Mouse (Mus musculus): ENCODE data around the gene Unc5c. TPM values are rescaled to one million over a fixed set of nuclear protein-coding genes. Genes with fewer than 3 reads are reported as not detected.

Gene Unc5c
- polyA plus RNA-seq, 1 experiment from 2014 or later, result 20.7 TPM

- Histone ChIP-seq H3K4me1 (ENCODE audit: control insufficient read depth, insufficient read depth, low read length) (no peaks in the 10 kb centered on the region), H3K36me3 (ENCODE audit: control insufficient read depth, insufficient read depth, low read length) (no peaks in the 10 kb centered on the region), H3K4me2 (ENCODE audit: low read depth, low read length) (no peak overlapping the region), H3K27ac (ENCODE audit: low read depth, low read length) (no peak overlapping the region), H3K27me3 (ENCODE audit: control insufficient read depth, insufficient read depth, low read length) (no peaks in the 10 kb centered on the region), H3K9me3 (ENCODE audit: control insufficient read depth, low read length) (no peaks in the 10 kb centered on the region), H3K9ac (replicated peaks; ENCODE audit: low read depth, low read length) (no peak overlapping the region), H3K4me3 (ENCODE audit: low read depth, low read length) (no peak overlapping the region)
- 78% methylated on average over 1 of the region's 1 CpGs for WGBS
- ATAC-seq (ENCODE audit: low read depth), result no peak
These were observed 327.1 kb downstream of the Unc5c start for GRCm38 (mm10) chr3:141792106-141792505.

GRCm38 (mm10) chr3:141793755-141794154 lies 328.7 kb downstream of the Unc5c start:
- H3K4me2 ChIP-seq (ENCODE audit: low read depth, low read length), result no peak overlapping the region
- H3K4me1 ChIP-seq (ENCODE audit: control insufficient read depth, insufficient read depth, low read length), result no peaks in the 10 kb centered on the region
- no peak overlapping the region for H3K27ac ChIP-seq (ENCODE audit: low read depth, low read length)
- WGBS, result 59% methylated on average over 2 of the region's 2 CpGs
- H3K4me3 ChIP-seq (ENCODE audit: low read depth, low read length), result no peak overlapping the region
- H3K36me3 ChIP-seq (ENCODE audit: control insufficient read depth, insufficient read depth, low read length), result no peaks in the 10 kb centered on the region
- H3K9ac ChIP-seq (replicated peaks; ENCODE audit: low read depth, low read length), result no peak overlapping the region
- ATAC-seq (ENCODE audit: low read depth), result peak; percentile 56; the same call in 1 of the 2 replicates
- no peaks in the 10 kb centered on the region for H3K27me3 ChIP-seq (ENCODE audit: control insufficient read depth, insufficient read depth, low read length)
- no peaks in the 10 kb centered on the region for H3K9me3 ChIP-seq (ENCODE audit: control insufficient read depth, low read length)

DNA sequence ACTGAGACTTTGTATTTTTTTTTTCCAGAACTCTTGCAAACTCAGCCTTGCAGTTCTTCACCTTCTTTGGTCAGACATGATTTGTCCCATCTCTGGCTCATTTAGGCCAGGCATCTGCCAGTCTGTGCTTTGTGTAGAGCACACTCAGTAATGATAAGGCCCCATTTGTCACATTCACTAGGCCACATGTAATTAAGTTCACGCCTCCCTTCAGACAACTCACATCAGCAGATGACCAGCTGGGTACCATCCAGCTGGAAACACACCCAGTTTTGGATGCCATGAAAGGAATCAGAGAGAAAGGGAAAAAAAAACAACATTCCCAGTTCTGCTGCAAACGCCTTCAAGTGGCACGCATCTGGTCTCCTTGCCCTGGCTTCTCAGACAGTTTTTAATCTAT lies 329.4 kb downstream of the Unc5c start:
- H3K36me3 ChIP-seq (ENCODE audit: control insufficient read depth, insufficient read depth, low read length), result no peaks in the 10 kb centered on the region
- H3K9ac ChIP-seq (replicated peaks; ENCODE audit: low read depth, low read length), result no peak overlapping the region
- no peaks in the 10 kb centered on the region for H3K4me1 ChIP-seq (ENCODE audit: control insufficient read depth, insufficient read depth, low read length)
- 35% methylated on average over 3 of the region's 3 CpGs for WGBS
- no peak overlapping the region for H3K4me3 ChIP-seq (ENCODE audit: low read depth, low read length)
- no peaks in the 10 kb centered on the region for H3K9me3 ChIP-seq (ENCODE audit: control insufficient read depth, low read length)
- peak; percentile 54; the same call in 1 of the 2 replicates for ATAC-seq (ENCODE audit: low read depth)
- H3K27me3 ChIP-seq (ENCODE audit: control insufficient read depth, insufficient read depth, low read length), result no peaks in the 10 kb centered on the region
- H3K4me2 ChIP-seq (ENCODE audit: low read depth, low read length), result no peak overlapping the region
- no peak overlapping the region for H3K27ac ChIP-seq (ENCODE audit: low read depth, low read length)

- Histone ChIP-seq H3K27ac (ENCODE audit: low read depth, low read length) (no peak overlapping the region), H3K9me3 (ENCODE audit: control insufficient read depth, low read length) (no peaks in the 10 kb centered on the region), H3K4me1 (ENCODE audit: control insufficient read depth, insufficient read depth, low read length) (no peaks in the 10 kb centered on the region), H3K4me2 (ENCODE audit: low read depth, low read length) (no peak overlapping the region), H3K27me3 (ENCODE audit: control insufficient read depth, insufficient read depth, low read length) (no peaks in the 10 kb centered on the region), H3K36me3 (ENCODE audit: control insufficient read depth, insufficient read depth, low read length) (no peaks in the 10 kb centered on the region), H3K4me3 (ENCODE audit: low read depth, low read length) (no peak overlapping the region), H3K9ac (replicated peaks; ENCODE audit: low read depth, low read length) (no peak overlapping the region)
- ATAC-seq (ENCODE audit: low read depth), result no peak
These were observed 332.4 kb downstream of the Unc5c start for GRCm38 (mm10) chr3:141797372-141797771.

DNA sequence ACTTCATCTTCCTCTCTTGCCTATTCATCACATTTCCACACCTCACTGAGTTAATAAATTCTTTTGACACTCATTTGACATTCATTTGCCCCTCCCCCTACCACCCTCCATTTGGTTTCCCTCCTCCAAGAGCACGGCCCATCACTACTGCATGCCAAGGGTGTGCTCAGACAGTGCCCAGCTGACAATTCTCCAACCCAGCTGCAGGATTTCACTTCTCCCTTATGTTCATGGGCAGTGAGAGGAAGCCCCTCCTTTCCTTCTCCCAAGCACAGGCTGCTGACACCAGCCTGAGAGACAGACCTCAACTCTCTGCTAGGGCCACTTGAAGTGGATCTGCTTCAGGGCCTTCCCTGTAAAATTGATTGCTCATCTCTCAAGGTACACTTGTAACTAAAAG lies 332.8 kb downstream of the Unc5c start:
- WGBS, result 14% methylated on average over 1 of the region's 1 CpGs
- Histone ChIP-seq H3K9ac (replicated peaks; ENCODE audit: low read depth, low read length) (no peak overlapping the region), H3K9me3 (ENCODE audit: control insufficient read depth, low read length) (no peaks in the 10 kb centered on the region), H3K4me3 (ENCODE audit: low read depth, low read length) (no peak overlapping the region), H3K4me2 (ENCODE audit: low read depth, low read length) (no peak overlapping the region), H3K27ac (ENCODE audit: low read depth, low read length) (no peak overlapping the region), H3K36me3 (ENCODE audit: control insufficient read depth, insufficient read depth, low read length) (no peaks in the 10 kb centered on the region), H3K27me3 (ENCODE audit: control insufficient read depth, insufficient read depth, low read length) (no peaks in the 10 kb centered on the region), H3K4me1 (ENCODE audit: control insufficient read depth, insufficient read depth, low read length) (no peaks in the 10 kb centered on the region)
- peak; percentile 47; the same call in 1 of the 2 replicates for ATAC-seq (ENCODE audit: low read depth)

GRCm38 (mm10) chr3:141804133-141804532 lies 339.1 kb downstream of the Unc5c start:
- Histone ChIP-seq H3K27ac (ENCODE audit: low read depth, low read length) (no peak overlapping the region), H3K4me2 (ENCODE audit: low read depth, low read length) (no peak overlapping the region), H3K27me3 (ENCODE audit: control insufficient read depth, insufficient read depth, low read length) (no peaks in the 10 kb centered on the region), H3K36me3 (ENCODE audit: control insufficient read depth, insufficient read depth, low read length) (no peaks in the 10 kb centered on the region), H3K4me1 (ENCODE audit: control insufficient read depth, insufficient read depth, low read length) (no peaks in the 10 kb centered on the region), H3K9me3 (ENCODE audit: control insufficient read depth, low read length) (no peaks in the 10 kb centered on the region), H3K9ac (replicated peaks; ENCODE audit: low read depth, low read length) (no peak overlapping the region), H3K4me3 (ENCODE audit: low read depth, low read length) (no peak overlapping the region)
- peak; percentile 76; the same call in 1 of the 2 replicates for ATAC-seq (ENCODE audit: low read depth)
- 51% methylated on average over 5 of the region's 5 CpGs for WGBS

GRCm38 (mm10) chr3:141809581-141809980 lies 344.6 kb downstream of the Unc5c start:
- H3K9me3 ChIP-seq (ENCODE audit: control insufficient read depth, low read length), result no peaks in the 10 kb centered on the region
- H3K4me3 ChIP-seq (ENCODE audit: low read depth, low read length), result no peak overlapping the region
- H3K36me3 ChIP-seq (ENCODE audit: control insufficient read depth, insufficient read depth, low read length), result no peaks in the 10 kb centered on the region
- WGBS, result 81% methylated on average over 3 of the region's 3 CpGs
- ATAC-seq (ENCODE audit: low read depth), result no peak
- no peaks in the 10 kb centered on the region for H3K27me3 ChIP-seq (ENCODE audit: control insufficient read depth, insufficient read depth, low read length)
- H3K4me2 ChIP-seq (ENCODE audit: low read depth, low read length), result no peak overlapping the region
- no peak overlapping the region for H3K9ac ChIP-seq (replicated peaks; ENCODE audit: low read depth, low read length)
- no peaks in the 10 kb centered on the region; the same call in 1 of the 2 replicates for H3K4me1 ChIP-seq (ENCODE audit: control insufficient read depth, insufficient read depth, low read length)
- H3K27ac ChIP-seq (ENCODE audit: low read depth, low read length), result no peak overlapping the region

- Histone ChIP-seq H3K4me1 (ENCODE audit: control insufficient read depth, insufficient read depth, low read length) (no peaks in the 10 kb centered on the region; the same call in 1 of the 2 replicates), H3K9ac (replicated peaks; ENCODE audit: low read depth, low read length) (no peak overlapping the region), H3K9me3 (ENCODE audit: control insufficient read depth, low read length) (no peaks in the 10 kb centered on the region), H3K4me3 (ENCODE audit: low read depth, low read length) (no peak overlapping the region), H3K27me3 (ENCODE audit: control insufficient read depth, insufficient read depth, low read length) (no peaks in the 10 kb centered on the region), H3K36me3 (ENCODE audit: control insufficient read depth, insufficient read depth, low read length) (no peaks in the 10 kb centered on the region), H3K4me2 (ENCODE audit: low read depth, low read length) (no peak overlapping the region), H3K27ac (ENCODE audit: low read depth, low read length) (no peak overlapping the region)
- WGBS, result 36% methylated on average over 7 of the region's 7 CpGs
- 0 out of 2 replicates have a peak, but pooled peaks have one; percentile 21 for ATAC-seq (ENCODE audit: low read depth)
These were observed 345.9 kb downstream of the Unc5c start for GRCm38 (mm10) chr3:141810944-141811343.

DNA sequence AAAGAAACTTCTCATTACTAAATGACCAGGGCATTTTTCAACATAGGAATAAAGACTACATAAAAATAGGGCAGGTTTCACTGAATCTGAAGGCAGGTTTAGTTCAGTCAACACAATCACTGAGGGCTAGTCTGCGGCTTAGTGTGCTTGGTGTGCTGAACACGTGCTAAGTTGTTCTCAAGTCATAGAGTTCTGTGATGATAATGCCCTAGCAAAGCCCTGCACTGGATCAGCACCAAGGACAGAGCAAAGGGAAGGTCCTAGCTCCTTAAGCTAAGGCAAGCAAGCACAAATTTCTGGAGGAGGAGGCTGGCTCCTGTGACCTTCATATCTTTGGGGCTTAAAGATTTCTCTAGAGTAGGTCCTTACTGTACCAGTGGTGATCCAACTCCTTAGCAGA lies 346.3 kb downstream of the Unc5c start:
- H3K9me3 ChIP-seq (ENCODE audit: control insufficient read depth, low read length), result no peaks in the 10 kb centered on the region
- 20% methylated on average over 2 of the region's 2 CpGs for WGBS

More for the DNA sequence above, 346.3 kb downstream of the Unc5c start:
- Histone ChIP-seq H3K4me3 (ENCODE audit: low read depth, low read length) (no peak overlapping the region), H3K36me3 (ENCODE audit: control insufficient read depth, insufficient read depth, low read length) (no peaks in the 10 kb centered on the region), H3K4me1 (ENCODE audit: control insufficient read depth, insufficient read depth, low read length) (no peaks in the 10 kb centered on the region; the same call in 1 of the 2 replicates), H3K4me2 (ENCODE audit: low read depth, low read length) (no peak overlapping the region), H3K27me3 (ENCODE audit: control insufficient read depth, insufficient read depth, low read length) (no peaks in the 10 kb centered on the region), H3K9ac (replicated peaks; ENCODE audit: low read depth, low read length) (no peak overlapping the region), H3K27ac (ENCODE audit: low read depth, low read length) (no peak overlapping the region)
- ATAC-seq (ENCODE audit: low read depth), result no peak; the same call in 1 of the 2 replicates

Data from neural tube, embryonic 14.5 days (tissue).